Mouse (Mus musculus) heart, embryonic 10.5 days (tissue): ENCODE data around the gene Dpy19l1. TPM values are rescaled to one million over a fixed set of nuclear protein-coding genes. Genes with fewer than 3 reads are reported as not detected.

Source experiments
- DNase-seq: peaks from one replicate; pipeline ENCODE4 v3.0.0-alpha.2; 2017; ENCODE audit warnings: low spot score
- H3K27ac ChIP-seq: fragments of 300-500 bp; sonication (generic); 2 replicates; pipeline ENCODE4 v1.5.1; 2016; ENCODE audit warnings: mild to moderate bottlenecking
- H3K27me3 ChIP-seq: fragments of 300-500 bp; sonication (generic); 2 replicates; pipeline ENCODE4 v1.6.1; 2016; ENCODE audit warnings: mild to moderate bottlenecking; ENCODE audit not compliant: poor library complexity, insufficient read depth, severe bottlenecking
- H3K36me3 ChIP-seq: fragments of 300-500 bp; sonication (generic); 2 replicates; pipeline ENCODE4 v1.6.1; 2016; ENCODE audit warnings: mild to moderate bottlenecking, moderate library complexity
- H3K4me1 ChIP-seq: fragments of 300-500 bp; sonication (generic); 2 replicates; pipeline ENCODE4 v1.6.1; 2016; ENCODE audit warnings: mild to moderate bottlenecking
- H3K4me3 ChIP-seq: fragments of 300-500 bp; sonication (generic); 2 replicates; pipeline ENCODE4 v1.5.1; 2016; ENCODE audit warnings: mild to moderate bottlenecking, moderate library complexity
- H3K9me3 ChIP-seq: fragments of 300-500 bp; sonication (generic); 2 replicates; pipeline ENCODE4 v1.6.1; 2016; ENCODE audit warnings: mild to moderate bottlenecking, moderate library complexity
- WGBS: fragments of 180-500 bp; shearing (Covaris S2); methylation state at CpG from one replicate; pipeline ENCODE4 v1.1.7; 2016; 5-methylcytosine and 5-hydroxymethylcytosine counted together
- polyA plus RNA-seq: library from polyadenylated mRNA; unstranded; fragments of >200 nt; fragmentation: Nextera tagmentation; extraction: Ambion mirVana; gene quantifications from 2 replicates; pipeline ENCODE4 v1.2.1, GENCODE M21; 2016

Dpy19l1 gene
- polyA plus RNA-seq = 7.0 and 9.6 TPM in 2 replicates

- Histone ChIP-seq H3K4me1 (peaks cover 19% of the 10 kb centered on the region), H3K9me3 (no peaks in the 10 kb centered on the region)
- under 1% methylated on average over 99 of the region's 99 CpGs for WGBS
Observed at GRCm38 (mm10) chr9:24503067-24503857, at the start of gene Dpy19l1. Dpy19l1 (minus strand) TSS chr9:24503140.

GRCm38 (mm10) chr9:24538159-24538558, 35.2 kb upstream of the Dpy19l1 start:
- Histone ChIP-seq H3K27ac (no peak overlapping the region), H3K4me3 (no peak overlapping the region), H3K36me3 (no peaks in the 10 kb centered on the region), H3K4me1 (no peaks in the 10 kb centered on the region), H3K9me3 (no peaks in the 10 kb centered on the region), H3K27me3 (no peaks in the 10 kb centered on the region)
- 29% methylated on average over 2 of the region's 2 CpGs for WGBS
- no peak for DNase-seq

More at GRCm38 (mm10) chr9:24503067-24503857, at the start of gene Dpy19l1:
- Histone ChIP-seq H3K36me3 (no peaks in the 10 kb centered on the region), H3K4me3 (peak within 1 kb of the TSS; percentile 87), H3K27me3 (no peaks in the 10 kb centered on the region), H3K27ac (peak within 1 kb of the TSS; percentile 95)
- DNase-seq = peak; percentile 93

GRCm38 (mm10) chr9:24516575-24517139, 13.7 kb upstream of the Dpy19l1 start:
- H3K4me3 ChIP-seq = no peak overlapping the region
- no peak for DNase-seq
- H3K4me1 ChIP-seq = no peaks in the 10 kb centered on the region
- H3K27me3 ChIP-seq = no peaks in the 10 kb centered on the region
- H3K36me3 ChIP-seq = no peaks in the 10 kb centered on the region
- WGBS = 58% methylated on average over 10 of the region's 10 CpGs
- H3K27ac ChIP-seq = no peak overlapping the region
- H3K9me3 ChIP-seq = no peaks in the 10 kb centered on the region

- H3K4me3 ChIP-seq = no peak overlapping the region
- H3K4me1 ChIP-seq = no peaks in the 10 kb centered on the region
- no peaks in the 10 kb centered on the region for H3K9me3 ChIP-seq
- H3K36me3 ChIP-seq = no peaks in the 10 kb centered on the region
- 72% methylated on average over 5 of the region's 5 CpGs for WGBS
- no peak for DNase-seq
- no peak overlapping the region for H3K27ac ChIP-seq
- H3K27me3 ChIP-seq = no peaks in the 10 kb centered on the region
Observed at GRCm38 (mm10) chr9:24514078-24514469, 11.1 kb upstream of the Dpy19l1 start.

- H3K27me3 ChIP-seq = no peaks in the 10 kb centered on the region
- 72% methylated on average over 9 of the region's 9 CpGs for WGBS
- DNase-seq = no peak
- H3K9me3 ChIP-seq = no peaks in the 10 kb centered on the region
- no peaks in the 10 kb centered on the region for H3K36me3 ChIP-seq
- H3K27ac ChIP-seq = no peak overlapping the region
- H3K4me1 ChIP-seq = no peaks in the 10 kb centered on the region
- no peak overlapping the region for H3K4me3 ChIP-seq
Observed at GRCm38 (mm10) chr9:24513290-24514077, 10.5 kb upstream of the Dpy19l1 start.

- Histone ChIP-seq H3K27me3 (no peaks in the 10 kb centered on the region), H3K27ac (no peak overlapping the region), H3K4me1 (no peaks in the 10 kb centered on the region), H3K36me3 (no peaks in the 10 kb centered on the region), H3K4me3 (no peak overlapping the region), H3K9me3 (no peaks in the 10 kb centered on the region)
- DNase-seq = no peak
- 83% methylated on average over 5 of the region's 5 CpGs for WGBS
Observed at GRCm38 (mm10) chr9:24512121-24512539, 9.2 kb upstream of the Dpy19l1 start.

GRCm38 (mm10) chr9:24511371-24512120, 8.6 kb upstream of the Dpy19l1 start:
- no peaks in the 10 kb centered on the region for H3K4me1 ChIP-seq
- no peaks in the 10 kb centered on the region for H3K36me3 ChIP-seq
- no peak overlapping the region for H3K27ac ChIP-seq
- no peak for DNase-seq
- no peaks in the 10 kb centered on the region for H3K9me3 ChIP-seq
- H3K4me3 ChIP-seq = no peak overlapping the region
- WGBS = 87% methylated on average over 4 of the region's 4 CpGs
- H3K27me3 ChIP-seq = no peaks in the 10 kb centered on the region

- Histone ChIP-seq H3K27ac (no peak overlapping the region), H3K9me3 (no peaks in the 10 kb centered on the region), H3K27me3 (no peaks in the 10 kb centered on the region), H3K4me3 (no peak overlapping the region), H3K4me1 (no peaks in the 10 kb centered on the region), H3K36me3 (no peaks in the 10 kb centered on the region)
- no peak for DNase-seq
- 78% methylated on average over 4 of the region's 4 CpGs for WGBS
Observed at GRCm38 (mm10) chr9:24508880-24509279, 5.9 kb upstream of the Dpy19l1 start.

- no peaks in the 10 kb centered on the region for H3K36me3 ChIP-seq
- no peak overlapping the region for H3K27ac ChIP-seq
- no peak for DNase-seq
- H3K27me3 ChIP-seq = no peaks in the 10 kb centered on the region
- H3K9me3 ChIP-seq = no peaks in the 10 kb centered on the region
- H3K4me3 ChIP-seq = no peak overlapping the region
- peaks cover 5% of the 10 kb centered on the region for H3K4me1 ChIP-seq
Observed at GRCm38 (mm10) chr9:24506510-24506909, 3.6 kb upstream of the Dpy19l1 start.

- 64% methylated on average over 5 of the region's 5 CpGs for WGBS
- no peaks in the 10 kb centered on the region for H3K9me3 ChIP-seq
- no peak overlapping the region for H3K4me3 ChIP-seq
- no peak for DNase-seq
- H3K36me3 ChIP-seq = no peaks in the 10 kb centered on the region
- H3K27me3 ChIP-seq = no peaks in the 10 kb centered on the region
- no peak overlapping the region for H3K27ac ChIP-seq
- H3K4me1 ChIP-seq = peaks cover 13% of the 10 kb centered on the region
Observed at GRCm38 (mm10) chr9:24505017-24505763, 2.2 kb upstream of the Dpy19l1 start.

- H3K4me1 ChIP-seq = peaks cover 19% of the 10 kb centered on the region
- H3K9me3 ChIP-seq = no peaks in the 10 kb centered on the region
- no peak overlapping the region for H3K27ac ChIP-seq
- DNase-seq = no peak
- H3K36me3 ChIP-seq = no peaks in the 10 kb centered on the region
- WGBS = 74% methylated on average over 2 of the region's 2 CpGs
- no peaks in the 10 kb centered on the region for H3K27me3 ChIP-seq
- no peak overlapping the region for H3K4me3 ChIP-seq
Observed at GRCm38 (mm10) chr9:24504381-24504780, 1.4 kb upstream of the Dpy19l1 start.

GRCm38 (mm10) chr9:24503858-24504219, 899 bp upstream of the Dpy19l1 start:
- 27% methylated on average over 5 of the region's 5 CpGs for WGBS
- no peak for DNase-seq

More at GRCm38 (mm10) chr9:24503858-24504219, 899 bp upstream of the Dpy19l1 start:
- peak overlapping the region; percentile 95 for H3K27ac ChIP-seq
- H3K9me3 ChIP-seq = no peaks in the 10 kb centered on the region
- peak overlapping the region; percentile 87 for H3K4me3 ChIP-seq
- H3K4me1 ChIP-seq = peaks cover 19% of the 10 kb centered on the region
- no peaks in the 10 kb centered on the region for H3K27me3 ChIP-seq
- H3K36me3 ChIP-seq = no peaks in the 10 kb centered on the region
